Mouse (Mus musculus): Measurements from ENCODE around the gene Dtx3l. TPM values are rescaled to one million over a fixed set of nuclear protein-coding genes. Genes with fewer than 3 reads are reported as not detected.

Gene Dtx3l
- 1.7 and 1.8 TPM in 2 replicates for polyA plus RNA-seq (2012; rRNA removed)

DNA sequence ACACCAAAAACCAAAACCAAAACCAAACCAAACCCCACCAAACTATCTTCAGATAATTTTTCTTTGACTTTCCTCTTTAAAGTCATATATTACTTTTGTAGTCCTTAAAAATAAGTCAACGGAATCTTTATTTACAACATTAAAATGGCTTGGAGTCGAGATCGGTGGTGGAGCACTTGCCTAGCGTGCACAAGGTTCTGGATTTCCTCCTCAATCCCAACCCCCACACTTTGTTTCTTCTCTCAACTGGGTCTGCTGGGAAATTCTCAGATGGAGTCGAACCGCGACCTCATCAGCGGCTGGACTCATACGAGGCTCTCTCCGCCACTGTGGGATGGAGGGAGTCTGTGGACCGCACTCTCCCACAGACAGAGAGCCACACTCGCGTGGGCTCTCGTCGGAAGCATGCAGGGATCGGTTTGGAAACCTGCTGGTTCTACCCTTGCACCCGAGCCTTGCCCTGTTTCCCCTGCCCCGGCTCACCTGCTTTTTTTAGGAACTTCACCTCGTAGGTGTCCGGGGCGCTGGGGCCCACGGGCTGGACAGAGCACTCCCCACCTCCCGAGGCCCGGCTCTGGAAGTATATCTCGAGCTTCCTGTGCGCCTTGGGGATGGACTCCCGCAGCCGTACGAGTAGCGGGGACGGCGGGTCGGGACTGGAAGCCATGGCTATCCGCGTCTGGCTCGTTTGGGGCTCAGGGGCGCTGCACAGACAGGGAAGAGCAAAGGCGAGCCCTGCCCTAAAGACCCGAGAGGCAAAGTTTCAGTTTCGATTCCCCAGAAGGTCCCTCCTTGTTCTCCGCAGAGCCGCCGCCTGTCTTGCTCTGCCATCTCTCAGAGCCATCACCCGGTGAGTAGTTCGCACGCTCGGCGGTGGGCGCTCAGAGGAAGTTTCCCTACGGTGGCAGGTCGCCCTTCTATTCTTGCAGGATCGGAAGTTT is at the start of gene Dtx3l, which contains the start of gene Parp9:
Dtx3l (minus strand) TSS at position 941 of the 941 bp plus-strand sequence.
Parp9 (plus strand) TSS at position 260 of the 941 bp plus-strand sequence.

DNA sequence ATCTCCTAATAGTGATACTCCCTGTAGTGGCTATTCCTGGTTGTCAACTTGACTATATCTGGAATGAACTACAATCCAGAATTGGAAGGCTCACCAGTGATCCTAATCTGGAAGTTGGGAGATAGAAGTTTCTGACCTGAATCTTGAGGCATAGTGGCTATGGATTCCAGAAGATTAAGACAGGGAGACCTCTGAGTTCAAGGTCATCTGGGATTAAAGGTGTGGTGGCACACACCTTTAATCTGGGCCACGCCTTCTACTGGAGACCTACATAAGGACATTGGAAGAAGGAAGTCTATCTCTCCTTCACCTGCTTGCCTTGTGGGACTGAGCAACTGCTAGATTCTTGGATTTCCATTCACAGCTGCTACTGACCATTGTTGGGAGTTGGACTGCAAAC is 39.5 kb upstream of the Dtx3l start, which contains the start of gene Kpna1:
Kpna1 (plus strand) TSS at position 301 of the 400 bp plus-strand sequence.

Other genes starting within 250 kb of the Dtx3l start
- 49.0 and 49.6 TPM in 2 replicates for gene Dirc2, start 169.8 kb downstream of the Dtx3l start, polyA plus RNA-seq (2012; rRNA removed)
- 14.7 and 16.9 TPM in 2 replicates for gene Hspbap1, start 168.8 kb downstream of the Dtx3l start, polyA plus RNA-seq (2012; rRNA removed)
- 1.2 and 1.7 TPM in 2 replicates for gene Parp14, start 67.6 kb downstream of the Dtx3l start, polyA plus RNA-seq (2012; rRNA removed)
- 3.1 and 3.7 TPM in 2 replicates for gene Parp9, start 681 bp downstream of the Dtx3l start, polyA plus RNA-seq (2012; rRNA removed)
- 29.4 and 34.6 TPM in 2 replicates for gene Kpna1, start 39.6 kb upstream of the Dtx3l start, polyA plus RNA-seq (2012; rRNA removed)
- gene Wdr5b, start 102.0 kb upstream of the Dtx3l start, polyA plus RNA-seq (2012; rRNA removed): 7.3 and 8.0 TPM in 2 replicates
- 156 and 159 TPM in 2 replicates for gene Fam162a, start 132.4 kb upstream of the Dtx3l start, polyA plus RNA-seq (2012; rRNA removed)
- gene Ccdc58, start 132.5 kb upstream of the Dtx3l start, polyA plus RNA-seq (2012; rRNA removed): 31.8 and 33.9 TPM in 2 replicates
- 0.09 TPM in 1 of 2 replicates, not detected in the other for gene Csta1, start 192.1 kb upstream of the Dtx3l start, polyA plus RNA-seq (2012; rRNA removed)
- 0.54 and 1.3 TPM in 2 replicates for gene Stfa2l1, start 217.7 kb upstream of the Dtx3l start, polyA plus RNA-seq (2012; rRNA removed)
- 1.5 and 3.3 TPM in 2 replicates for gene Gm5483, start 245.1 kb upstream of the Dtx3l start, polyA plus RNA-seq (2012; rRNA removed)

Measured in central nervous system, embryonic 14 days (tissue).